ENCODE assay signal across 23 mouse cellular contexts in the genomic region with DNA sequence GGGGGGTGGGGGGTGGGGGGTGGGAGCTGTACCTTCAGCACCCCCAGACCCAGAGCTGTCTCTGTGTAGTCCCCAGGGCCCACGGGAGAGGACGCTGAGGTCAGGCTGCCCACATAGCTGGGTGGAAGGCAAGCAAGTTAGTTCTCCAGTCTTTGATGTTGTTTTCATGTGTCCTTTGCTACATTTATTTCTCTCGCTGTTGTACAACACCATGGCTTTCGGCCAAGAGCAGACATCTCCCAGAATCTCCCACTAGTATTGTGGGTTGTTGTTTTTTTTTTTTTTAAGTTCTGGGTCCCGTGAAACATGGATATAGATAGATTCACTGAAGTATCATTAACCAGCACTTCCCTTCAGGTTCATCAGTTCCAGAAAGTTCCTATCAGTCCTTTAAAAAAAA. TPM values are rescaled to one million over a fixed set of nuclear protein-coding genes. Genes with fewer than 3 reads are reported as not detected.
DNase-seq lines count a peak whose midpoint lies in the region; ATAC-seq and TF ChIP-seq lines count a peak whose summit lies in the region.
"Had no signal": no experiment of that assay in that cellular context is flagged by ENCODE, and none has a peak within 500 bp of the region (broad histone marks: within the 10 kb centered on the region; RNA-seq: fewer than 3 reads in every experiment).

No protein-coding gene starts in this region.

- no peak overlapping the region for H3K4me3 ChIP-seq in liver, adult 2 months (ENCODE audit: insufficient read depth, low read depth, low read length)
- H3K4me3 ChIP-seq in liver, embryonic 12.5 days: no peak overlapping the region
- H3K4me3 ChIP-seq in lung, postnatal 0 days (ENCODE audit: low read depth, low read length): no peak overlapping the region
- H3K4me3 ChIP-seq in lung, adult 2 months (replicated peaks; ENCODE audit: extremely low read depth, low read depth, low read length): no peak overlapping the region
- H3K4me3 ChIP-seq in brown adipose tissue, adult 24 weeks (ENCODE audit: insufficient read depth, low read depth, low read length): no peak overlapping the region
- H3K4me3 ChIP-seq: embryonic facial prominence, embryonic 15.5 days; erythroblast, embryonic 14.5 days; forebrain, embryonic 10.5 days; gastrocnemius, adult 2 months; heart, embryonic 12.5 days; hindbrain, embryonic 15.5 days had no signal

- WGBS in liver, adult 2 months: 34% methylated on average over 5 of the region's 5 CpGs
- 74% methylated on average over 5 of the region's 5 CpGs for WGBS in liver, embryonic 12.5 days (ENCODE audit: insufficient replicate concordance)
- WGBS in lung, postnatal 0 days: 55% methylated on average over 5 of the region's 5 CpGs
- WGBS in lung, adult 2 months: 68% methylated on average over 5 of the region's 5 CpGs

- no peaks in the 10 kb centered on the region for H3K27me3 ChIP-seq in liver, adult 2 months (ENCODE audit: control insufficient read depth, insufficient read depth, low read length)
- H3K27me3 ChIP-seq in liver, embryonic 12.5 days (replicated peaks): peaks cover 11% of the 10 kb centered on the region; the same call in 1 of the 2 replicates
- H3K27me3 ChIP-seq in lung, postnatal 0 days (replicated peaks; ENCODE audit: insufficient read depth, low read length): no peaks in the 10 kb centered on the region

- TF ChIP-seq POLR2A in liver, adult 2 months (IDR thresholded peaks at IDR 0.05; ENCODE audit: extremely low read depth, insufficient read depth, low read length): no peak
- no peak for TF ChIP-seq POLR2A in lung, adult 2 months (IDR thresholded peaks at IDR 0.05; ENCODE audit: borderline replicate concordance, extremely low read depth, low read depth, low read length)

- H3K9me3 ChIP-seq in liver, embryonic 12.5 days (replicated peaks): no peaks in the 10 kb centered on the region
- H3K9me3 ChIP-seq in lung, postnatal 0 days (ENCODE audit: low read length): no peaks in the 10 kb centered on the region; the same call in 1 of the 2 replicates
- H3K9me3 ChIP-seq: embryonic facial prominence, embryonic 15.5 days; G1E; heart, embryonic 12.5 days; hindbrain, embryonic 15.5 days had no signal

- TF ChIP-seq EP300 in lung, postnatal 0 days (IDR thresholded peaks at IDR 0.05): no peak

- no peak overlapping the region for H3K4me2 ChIP-seq in liver, embryonic 12.5 days
- no peak overlapping the region for H3K4me2 ChIP-seq in lung, postnatal 0 days (replicated peaks; ENCODE audit: low read depth, low read length)
- H3K4me2 ChIP-seq: embryonic facial prominence, embryonic 15.5 days; heart, embryonic 12.5 days; hindbrain, embryonic 15.5 days had no signal

- TF ChIP-seq CTCF in liver, adult 2 months (IDR thresholded peaks at IDR 0.05; ENCODE audit: low read depth, low read length): 0 out of 2 replicates have a peak, but pooled peaks have one; percentile 7
- no peak for TF ChIP-seq CTCF in lung, postnatal 0 days (IDR thresholded peaks at IDR 0.05)
- no peak for TF ChIP-seq CTCF in lung, adult 2 months (IDR thresholded peaks at IDR 0.05; ENCODE audit: insufficient read depth, low read length)

- H3K9ac ChIP-seq in liver, adult 2 months (ENCODE audit: low read depth, low read length): no peak overlapping the region; the same call in 1 of the 2 replicates
- H3K9ac ChIP-seq in liver, embryonic 12.5 days: no peak overlapping the region
- H3K9ac ChIP-seq in lung, postnatal 0 days (replicated peaks; ENCODE audit: low read depth): no peak overlapping the region
- H3K9ac ChIP-seq: embryonic facial prominence, embryonic 15.5 days; heart, embryonic 12.5 days; hindbrain, embryonic 15.5 days had no signal

- peak overlapping the region; percentile 89 for H3K27ac ChIP-seq in liver, adult 2 months (replicated peaks; ENCODE audit: insufficient read depth, low read depth, low read length)
- no peak overlapping the region for H3K27ac ChIP-seq in liver, embryonic 12.5 days
- peak overlapping the region; percentile 48; the same call in 1 of the 2 replicates for H3K27ac ChIP-seq in lung, postnatal 0 days (ENCODE audit: low read length)
- peak overlapping the region; percentile 56; the same call in 1 of the 2 replicates for H3K27ac ChIP-seq in brown adipose tissue, adult 24 weeks (replicated peaks; ENCODE audit: low read depth, low read length)
- H3K27ac ChIP-seq: embryonic facial prominence, embryonic 15.5 days; forebrain, embryonic 10.5 days; gastrocnemius, adult 2 months; hindbrain, embryonic 15.5 days had no signal

- peaks cover 54% of the 10 kb centered on the region for H3K4me1 ChIP-seq in liver, adult 2 months (ENCODE audit: control insufficient read depth, insufficient read depth, low read length)
- H3K4me1 ChIP-seq in liver, embryonic 12.5 days: peaks cover 12% of the 10 kb centered on the region; the same call in 1 of the 2 replicates
- peaks cover 18% of the 10 kb centered on the region for H3K4me1 ChIP-seq in lung, postnatal 0 days (ENCODE audit: insufficient read depth, low read depth, low read length)
- H3K4me1 ChIP-seq in lung, adult 2 months (ENCODE audit: control insufficient read depth, insufficient read depth, low read length): peaks cover 5% of the 10 kb centered on the region; the same call in 1 of the 2 replicates
- peaks cover 24% of the 10 kb centered on the region for H3K4me1 ChIP-seq in brown adipose tissue, adult 24 weeks (ENCODE audit: control insufficient read depth, insufficient read depth, insufficient read length, low read length)
- H3K4me1 ChIP-seq: hindbrain, embryonic 15.5 days had no signal

- H3K79me2 ChIP-seq in liver, adult 2 months (ENCODE audit: control insufficient read depth, insufficient read depth, low read length): no peaks in the 10 kb centered on the region

- ATAC-seq in liver, embryonic 12.5 days: no peak
- ATAC-seq in lung, postnatal 0 days: no peak
- ATAC-seq: CD4-positive, CD25-positive, alpha-beta regulatory T cell, adult 4 months; forebrain, embryonic 14.5 days had no signal

- no peaks in the 10 kb centered on the region for H3K36me3 ChIP-seq in liver, adult 2 months (ENCODE audit: control insufficient read depth, insufficient read depth, low read length)
- H3K36me3 ChIP-seq in liver, embryonic 12.5 days: no peaks in the 10 kb centered on the region
- no peaks in the 10 kb centered on the region for H3K36me3 ChIP-seq in lung, postnatal 0 days (ENCODE audit: insufficient read depth, low read length)
- H3K36me3 ChIP-seq: embryonic facial prominence, embryonic 15.5 days; forebrain, embryonic 10.5 days; G1E; heart, embryonic 12.5 days; hindbrain, embryonic 15.5 days had no signal

- DNase-seq in adrenal gland, postnatal 10 days: peak; percentile 59
- DNase-seq in adrenal gland, postnatal 36 days: no peak
- peak; percentile 66 for DNase-seq in liver, adult 2 months (ENCODE audit: extremely low read depth, low read depth, low spot score)
- no peak for DNase-seq in lung, postnatal 0 days (ENCODE audit: low spot score)
- DNase-seq in lung, adult 2 months: no peak
- DNase-seq: B cell, adult 2 months; cerebellum, adult 11 months; embryo, embryonic 11 days; gastrocnemius, adult 2 months; gastrocnemius, postnatal 25 days; heart, postnatal 36 days had no signal

RNA-seq across cellular contexts. Expression of a gene that starts 11.8 kb away (rescaled TPM):
- total RNA-seq in adrenal gland, postnatal 10 days (2021): 100 to 1,000 TPM; 237 to 238 TPM
- total RNA-seq in adrenal gland, postnatal 36 days (2021): 100 to 1,000 TPM; 124 to 150 TPM
- total RNA-seq in liver, adult 2 months (2014; rRNA removed): 177 and 199 TPM in 2 replicates
- polyA plus RNA-seq in liver, adult 2 months (2012; rRNA removed): 349 and 390 TPM in 2 replicates
- polyA plus RNA-seq in liver, embryonic 12.5 days (2016; fragmentation: Nextera tagmentation; extraction: Ambion mirVana): 11.5 and 11.6 TPM in 2 replicates
- polyA plus RNA-seq in lung, postnatal 0 days (2015; fragmentation: Nextera tagmentation; extraction: Ambion mirVana): 28.9 and 29.8 TPM in 2 replicates
- 148 and 282 TPM in 2 replicates for polyA plus RNA-seq in lung, adult 2 months (2012; rRNA removed)
- 427 and 435 TPM in 2 replicates for polyA plus RNA-seq in brown adipose tissue, adult 24 weeks (2012; ENCODE audit: insufficient read depth, insufficient read length, missing spikeins)
- total RNA-seq: G1E had no signal

RNA-seq across cellular contexts. Expression of a gene that starts 55.3 kb away (rescaled TPM):
- 1 to 10 TPM; 2.0 to 3.8 TPM for total RNA-seq in adrenal gland, postnatal 10 days (2021)
- 1 to 10 TPM; 6.2 to 7.7 TPM for total RNA-seq in adrenal gland, postnatal 36 days (2021)
- total RNA-seq in liver, adult 2 months (2014; rRNA removed): 0.07 and 0.09 TPM in 2 replicates
- not detected in 2 replicates for polyA plus RNA-seq in liver, adult 2 months (2012; rRNA removed)
- polyA plus RNA-seq in liver, embryonic 12.5 days (2016; fragmentation: Nextera tagmentation; extraction: Ambion mirVana): 0.59 and 1.4 TPM in 2 replicates
- polyA plus RNA-seq in lung, postnatal 0 days (2015; fragmentation: Nextera tagmentation; extraction: Ambion mirVana): 20.1 and 21.7 TPM in 2 replicates
- 81.4 and 82.4 TPM in 2 replicates for polyA plus RNA-seq in lung, adult 2 months (2012; rRNA removed)
- 7.7 and 8.3 TPM in 2 replicates for polyA plus RNA-seq in brown adipose tissue, adult 24 weeks (2012; ENCODE audit: insufficient read depth, insufficient read length, missing spikeins)
- total RNA-seq: common myeloid progenitor, adult 5-6 weeks; granulocyte monocyte progenitor cell, adult 5-6 weeks had no signal
- polyA plus RNA-seq: erythroblast, embryonic 14.5 days; G1E had no signal

Comparison
In these comparisons a context has a peak if more than half of its experiments do, and no peak if none do; other contexts are left out.
1. DNase-seq: peak in adrenal gland, postnatal 10 days (single experiment) and liver, adult 2 months (single experiment); none in adrenal gland, postnatal 36 days (0 of 2), lung, postnatal 0 days (single experiment) and lung, adult 2 months (single experiment).